Mouse (Mus musculus): ENCODE measurements around the gene Ndufs1.

GRCm38 (mm10) chr1:63192306-63193065, 15.9 kb upstream of the Ndufs1 start:
- TF ChIP-seq POLR2A (IDR thresholded peaks at IDR 0.05; ENCODE audit: insufficient read length, low read depth) (no peak), POLR2AphosphoS2 (IDR thresholded peaks at IDR 0.05; ENCODE audit: insufficient read length, low read depth) (no peak), USF1 (IDR thresholded peaks at IDR 0.05; ENCODE audit: low read depth) (no peak), E2F4 (IDR thresholded peaks at IDR 0.05; ENCODE audit: insufficient read depth) (no peak), CEBPB (IDR thresholded peaks at IDR 0.05; ENCODE audit: insufficient read depth, poor library complexity, severe bottlenecking) (no peak), MYOD1 (IDR thresholded peaks at IDR 0.05; ENCODE audit: control insufficient read depth in 1 of 3, insufficient read length in 2 of 3, low read depth in 2 of 3) (no peak), TCF3 (IDR thresholded peaks at IDR 0.05; ENCODE audit: insufficient read length, low read depth) (no peak), MAX (IDR thresholded peaks at IDR 0.05; ENCODE audit: low read depth) (no peak), REST (IDR thresholded peaks at IDR 0.05; ENCODE audit: insufficient read depth, insufficient read length) (no peak), TCF12 (IDR thresholded peaks at IDR 0.05; ENCODE audit: insufficient read depth, poor library complexity, severe bottlenecking) (no peak)

Measured in myocyte (in vitro differentiated cells).